Mouse (Mus musculus) ES-Bruce4 (cell line): Measurements from ENCODE around the gene Pars2. TPM values are rescaled to one million over a fixed set of nuclear protein-coding genes. Genes with fewer than 3 reads are reported as not detected.

ENCODE experiments used
- H3K27ac ChIP-seq: 2 replicates; pipeline ENCODE4 v1.5.1; 2012; ENCODE audit warnings: low read length, inconsistent platforms; ENCODE audit not compliant: insufficient read depth
- H3K27me3 ChIP-seq: 2 replicates; pipeline ENCODE4 v1.6.1; 2012; ENCODE audit warnings: mild to moderate bottlenecking, low read length, inconsistent platforms; ENCODE audit not compliant: control insufficient read depth, poor library complexity, insufficient read depth, severe bottlenecking
- H3K36me3 ChIP-seq: 2 replicates; pipeline ENCODE4 v1.6.1; 2012; ENCODE audit warnings: inconsistent platforms, mild to moderate bottlenecking, low read length, moderate library complexity; ENCODE audit not compliant: control insufficient read depth, poor library complexity, insufficient read depth, severe bottlenecking
- H3K4me1 ChIP-seq: one replicate; pipeline ENCODE4 v1.8.1; 2011; ENCODE audit warnings: low read length; ENCODE audit not compliant: control insufficient read depth, insufficient read depth
- H3K4me3 ChIP-seq: 2 replicates; pipeline ENCODE4 v1.5.1; 2011; ENCODE audit warnings: low read depth, mild to moderate bottlenecking, low read length
- H3K9ac ChIP-seq: 2 replicates; pipeline ENCODE4 v1.6.1; 2012; ENCODE audit warnings: low read depth, mild to moderate bottlenecking, inconsistent platforms; ENCODE audit not compliant: poor library complexity, severe bottlenecking
- H3K9me3 ChIP-seq: replicated peaks from 2 replicates; pipeline ENCODE4 v1.6.1; 2012; ENCODE audit warnings: mild to moderate bottlenecking, low read length, inconsistent platforms; ENCODE audit not compliant: control insufficient read depth, poor library complexity, insufficient read depth, severe bottlenecking
- CTCF ChIP-seq: IDR thresholded peaks from one replicate; pipeline ENCODE4 v1.8.1; 2011; ENCODE audit warnings: low read depth, low read length
- EP300 ChIP-seq: IDR thresholded peaks from 2 replicates; pipeline ENCODE4 v1.6.1; 2011; ENCODE audit warnings: low read depth, low read length; ENCODE audit not compliant: insufficient read depth
- POLR2A ChIP-seq: IDR thresholded peaks from one replicate; pipeline ENCODE4 v1.8.1; 2011; ENCODE audit warnings: low read length; ENCODE audit not compliant: insufficient read depth
- polyA plus RNA-seq: library from polyadenylated mRNA; stranded (reverse); fragments of >200 nt; gene quantifications from 2 replicates; pipeline ENCODE4 v1.2.4, GENCODE M21; 2011; ENCODE audit warnings: low read depth; ENCODE audit not compliant: missing spikeins, insufficient read depth, insufficient read length

The Pars2 gene
- 7.2 and 10.0 TPM in 2 replicates for polyA plus RNA-seq

DNA sequence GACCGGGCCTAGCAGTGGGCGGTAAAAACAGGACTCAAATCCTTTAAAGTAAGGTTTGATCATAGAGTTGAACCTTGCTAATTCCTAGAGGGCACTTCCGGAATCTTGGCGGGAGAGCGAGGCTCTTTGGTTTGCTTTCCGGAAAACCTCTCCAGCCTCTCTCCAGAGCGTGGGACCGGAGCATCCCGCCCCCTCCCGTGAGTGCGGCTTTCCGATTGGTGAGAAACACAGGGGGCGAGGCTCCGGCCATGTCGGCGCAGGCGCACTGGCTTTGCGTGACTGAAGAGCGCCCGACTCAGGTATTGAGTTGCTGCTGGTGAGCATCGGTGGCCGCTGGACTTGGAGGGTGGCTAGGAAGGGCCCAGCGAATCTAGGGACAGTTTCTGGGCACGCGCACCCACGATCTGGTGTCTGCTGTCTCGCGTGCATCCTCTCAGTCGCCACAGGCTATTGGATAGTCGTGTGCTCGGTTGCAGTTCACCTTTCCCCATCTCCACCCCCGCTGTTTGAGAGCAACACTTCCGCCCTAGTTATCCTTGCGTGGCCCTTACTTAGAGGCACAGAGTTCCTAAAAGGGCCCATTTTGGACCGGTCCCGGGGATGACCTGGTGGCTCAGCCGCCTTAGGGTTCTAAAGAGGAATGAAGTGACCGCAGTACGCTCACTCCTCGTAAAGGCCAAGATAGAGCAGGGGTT, at the start of gene Pars2:
Pars2 (plus strand) TSS at position 237 of the 695 bp plus-strand sequence.
- no peak within 1 kb of the TSS for H3K27ac ChIP-seq
- H3K4me1 ChIP-seq: no peaks in the 10 kb centered on the region
- no peaks in the 10 kb centered on the region for H3K9me3 ChIP-seq
- no peaks in the 10 kb centered on the region for H3K27me3 ChIP-seq
- H3K36me3 ChIP-seq: 0 out of 2 replicates have a peak, but pooled peaks cover 5% of the 10 kb centered on the region
- H3K9ac ChIP-seq: peak within 1 kb of the TSS; percentile 67
- H3K4me3 ChIP-seq: peak within 1 kb of the TSS; percentile 83
- TF ChIP-seq EP300: no peak
- peak; percentile 60 for TF ChIP-seq POLR2A

DNA sequence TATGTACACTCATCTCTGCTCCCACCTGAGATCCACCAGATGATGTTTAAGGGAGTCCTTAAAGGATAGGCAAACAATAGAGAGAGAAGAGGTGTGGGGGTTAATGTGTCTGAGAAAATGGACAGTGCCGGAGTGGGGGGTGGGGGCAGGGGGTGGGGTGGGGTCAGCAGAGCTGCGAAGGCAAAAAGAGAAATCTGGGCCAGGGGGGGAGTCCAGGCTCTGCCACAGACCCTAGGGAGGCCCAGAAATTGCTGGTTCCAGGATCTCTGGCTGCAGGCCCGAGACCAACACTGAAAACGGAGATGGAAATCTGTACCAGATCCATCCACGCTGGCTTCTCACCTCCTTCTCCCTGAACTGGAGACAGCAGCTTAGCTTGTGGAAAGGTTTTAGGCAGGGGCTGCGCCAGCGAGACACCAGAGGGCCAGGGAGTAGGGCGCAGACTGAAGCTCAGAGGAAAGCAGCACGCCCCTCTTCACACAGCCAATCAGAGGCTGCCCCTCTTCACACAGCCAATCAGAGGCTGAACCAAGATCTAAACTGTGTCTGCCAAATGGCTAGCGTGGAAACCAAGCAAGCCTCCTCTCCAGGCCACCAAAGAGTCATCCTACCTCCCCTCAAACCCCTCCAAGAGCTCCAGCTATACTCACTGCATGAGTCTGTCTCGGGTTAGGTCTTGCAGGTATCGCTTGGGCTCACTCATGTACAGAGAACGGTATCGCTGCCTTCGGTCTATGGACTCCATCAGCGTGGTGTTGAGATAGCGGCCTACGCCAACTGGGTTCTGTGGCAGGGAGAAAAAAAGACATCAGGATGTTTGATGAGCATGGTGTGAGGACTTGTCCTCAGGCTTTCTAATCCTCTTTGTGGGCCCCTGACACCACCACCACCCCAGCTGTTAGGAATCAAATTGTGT, 44.0 kb upstream of the Pars2 start:
- no peaks in the 10 kb centered on the region for H3K4me1 ChIP-seq
- TF ChIP-seq EP300 (no peak), POLR2A (peak; percentile 7)
- H3K9ac ChIP-seq: 0 out of 2 replicates have a peak overlapping the region, but pooled peaks have one; percentile 17
- no peaks in the 10 kb centered on the region for H3K36me3 ChIP-seq
- H3K27ac ChIP-seq: no peak overlapping the region
- H3K9me3 ChIP-seq: no peaks in the 10 kb centered on the region
- H3K27me3 ChIP-seq: no peaks in the 10 kb centered on the region
- H3K4me3 ChIP-seq: peak overlapping the region; percentile 58

DNA sequence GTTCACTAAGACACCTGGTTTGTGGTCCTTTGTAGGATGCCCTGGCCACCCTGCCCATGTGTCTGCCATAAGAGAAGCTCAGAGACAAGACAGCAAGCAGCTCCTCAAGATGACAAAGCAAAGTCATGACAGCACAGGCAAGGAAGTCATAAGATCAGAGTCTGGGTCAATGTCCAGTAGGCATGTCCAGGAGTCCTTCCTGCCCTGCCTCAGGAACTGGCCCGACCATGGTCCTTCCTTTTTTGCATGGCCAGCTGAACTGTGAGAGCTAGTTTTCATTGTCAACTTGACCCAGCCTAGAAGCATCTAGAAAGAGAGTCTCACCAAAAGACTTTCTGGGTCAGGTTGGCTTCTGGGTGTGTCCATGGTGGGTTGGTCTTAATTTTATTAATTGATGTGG, 43.0 kb upstream of the Pars2 start:
- Histone ChIP-seq H3K9me3 (no peaks in the 10 kb centered on the region), H3K9ac (no peak overlapping the region), H3K4me1 (no peaks in the 10 kb centered on the region), H3K27me3 (no peaks in the 10 kb centered on the region), H3K36me3 (no peaks in the 10 kb centered on the region), H3K27ac (no peak overlapping the region), H3K4me3 (no peak overlapping the region)
- no peak for TF ChIP-seq CTCF
- no peak for TF ChIP-seq EP300
- no peak for TF ChIP-seq POLR2A

DNA sequence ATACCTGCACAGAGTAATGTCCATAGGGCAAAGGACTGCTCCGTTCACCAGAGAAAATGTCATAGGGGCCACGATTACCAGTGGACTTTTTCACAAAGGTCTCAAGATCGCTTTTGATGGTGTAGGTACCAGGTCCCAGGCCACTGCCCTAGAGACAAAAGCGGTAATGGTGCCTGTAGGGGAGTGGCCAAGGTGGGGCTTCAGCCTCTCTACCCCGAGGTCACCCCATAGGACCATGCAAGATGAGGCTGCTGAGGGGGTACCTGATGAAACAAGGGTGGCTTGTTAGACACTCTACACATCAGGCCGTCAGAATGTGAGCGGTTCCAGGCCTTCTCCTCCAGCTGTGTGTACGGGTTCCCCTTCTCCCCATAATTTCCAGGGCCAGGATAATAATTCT, 37.8 kb upstream of the Pars2 start:
- Histone ChIP-seq H3K4me1 (no peaks in the 10 kb centered on the region), H3K36me3 (no peaks in the 10 kb centered on the region), H3K27ac (no peak overlapping the region), H3K9me3 (no peaks in the 10 kb centered on the region), H3K4me3 (no peak overlapping the region), H3K9ac (no peak overlapping the region), H3K27me3 (no peaks in the 10 kb centered on the region)
- TF ChIP-seq CTCF: no peak
- TF ChIP-seq POLR2A: no peak
- no peak for TF ChIP-seq EP300

DNA sequence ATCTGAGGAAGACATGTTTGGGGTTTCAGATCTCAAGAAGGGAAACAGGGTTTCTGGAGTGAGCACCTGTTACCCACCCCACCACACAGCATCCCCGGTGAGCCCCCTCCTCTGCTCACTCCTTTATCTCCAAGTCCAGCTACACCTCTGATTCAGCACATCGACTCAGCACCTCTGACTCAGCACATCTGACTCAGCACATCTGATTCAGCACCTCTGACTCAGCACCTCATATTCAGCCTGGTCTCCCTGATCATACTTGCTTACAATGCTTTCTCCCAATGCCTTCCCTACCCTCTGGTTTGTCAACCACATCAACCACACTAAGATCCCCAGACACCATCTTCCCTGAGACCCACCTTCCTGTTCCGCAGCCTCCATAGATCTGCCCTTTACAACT, 37.3 kb upstream of the Pars2 start:
- H3K4me1 ChIP-seq: no peaks in the 10 kb centered on the region
- H3K27me3 ChIP-seq: no peaks in the 10 kb centered on the region
- no peak overlapping the region for H3K27ac ChIP-seq
- no peaks in the 10 kb centered on the region for H3K36me3 ChIP-seq
- peak overlapping the region; percentile 17 for H3K4me3 ChIP-seq
- no peak overlapping the region for H3K9ac ChIP-seq
- no peaks in the 10 kb centered on the region for H3K9me3 ChIP-seq
- no peak for TF ChIP-seq CTCF
- 0 out of 2 replicates have a peak, but pooled peaks have one; percentile 33 for TF ChIP-seq EP300
